Mouse (Mus musculus): ENCODE measurements around the gene Grid1.

DNA sequence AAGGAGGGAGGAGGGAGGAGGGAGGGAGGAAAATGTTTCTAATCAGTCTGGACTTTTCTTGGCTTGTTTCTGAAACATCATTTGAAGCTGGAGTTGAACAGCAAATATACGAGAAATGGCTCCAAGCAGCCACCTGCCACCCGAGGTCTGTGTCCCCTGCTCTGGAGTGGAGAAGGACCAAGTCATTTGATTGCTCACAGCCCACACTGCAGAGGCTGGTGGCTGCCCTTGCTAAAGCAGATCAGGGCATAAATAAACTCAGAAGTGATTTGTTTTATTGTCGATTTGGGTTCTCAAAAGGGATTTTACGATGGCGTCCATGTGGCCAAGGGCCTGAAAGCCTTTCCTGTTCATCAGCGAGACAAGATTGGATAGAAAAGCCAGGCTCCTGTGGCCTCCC, 423.0 kb downstream of the Grid1 start:
- TF ChIP-seq CTCF (IDR thresholded peaks at IDR 0.05; ENCODE audit: borderline replicate concordance, control insufficient read depth, extremely low read depth, insufficient read depth, low read length, poor library complexity) (no peak), POLR2A (IDR thresholded peaks at IDR 0.05; ENCODE audit: control insufficient read depth, extremely low read depth, insufficient read depth, low read length, poor library complexity) (no peak)
